Comparison of ENCODE assay signal across 9 mouse cellular contexts in the genomic region with DNA sequence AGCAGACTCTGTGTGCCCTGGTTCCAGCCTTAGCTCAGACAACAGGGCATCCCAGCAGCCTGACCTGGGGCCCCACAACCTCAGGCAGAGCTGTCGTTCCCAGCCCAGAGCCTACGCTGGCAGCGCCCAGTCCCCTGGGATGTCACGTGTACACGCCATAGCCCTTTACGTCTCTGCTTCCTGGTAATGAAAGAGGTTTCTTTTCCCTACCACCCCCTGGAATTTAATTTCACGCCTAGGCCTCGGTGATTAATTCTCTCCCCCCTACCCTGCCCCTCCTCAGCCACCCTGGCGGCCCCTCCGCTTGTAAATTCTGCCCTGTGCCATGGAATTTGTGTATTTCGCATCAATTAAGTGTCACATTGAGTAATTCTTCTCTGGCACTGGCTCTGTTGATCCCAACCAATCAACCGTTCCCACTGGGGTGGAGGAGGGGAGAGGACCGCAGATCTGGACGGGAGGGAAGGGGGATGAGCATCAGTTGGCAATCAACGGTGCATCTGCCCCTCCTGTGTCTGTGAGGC.
DNase-seq lines count a peak whose midpoint lies in the region; ATAC-seq lines count a peak whose summit lies in the region.
"Had no signal": no experiment of that assay in that cellular context is flagged by ENCODE, and none has a peak within 500 bp of the region (broad histone marks: within the 10 kb centered on the region; RNA-seq: fewer than 3 reads in every experiment).

No protein-coding gene starts in this region.

- 20% methylated on average over 15 of the region's 15 CpGs for WGBS in kidney, embryonic 15.5 days
- WGBS in hindbrain, embryonic 14.5 days: 13% methylated on average over 15 of the region's 15 CpGs
- 66% methylated on average over 15 of the region's 15 CpGs for WGBS in heart, embryonic 12.5 days

- no peak overlapping the region for H3K4me3 ChIP-seq in kidney, embryonic 15.5 days (replicated peaks)
- H3K4me3 ChIP-seq in hindbrain, embryonic 14.5 days (replicated peaks; ENCODE audit: low read length): no peak overlapping the region
- no peak overlapping the region for H3K4me3 ChIP-seq in heart, embryonic 12.5 days

- peak; percentile 69; the same call in 1 of the 2 replicates for ATAC-seq in kidney, embryonic 15.5 days (replicated peaks; ENCODE audit: low FRiP score)
- peak; percentile 67 for ATAC-seq in hindbrain, embryonic 14.5 days (ENCODE audit: low FRiP score)
- ATAC-seq in heart, embryonic 12.5 days (ENCODE audit: insufficient number of reproducible peaks, low FRiP score): no peak

- H3K27me3 ChIP-seq in kidney, embryonic 15.5 days: 0 out of 2 replicates have a peak, but pooled peaks cover 2% of the 10 kb centered on the region
- H3K27me3 ChIP-seq in hindbrain, embryonic 14.5 days (ENCODE audit: control insufficient read depth, insufficient read depth, low read length): no peaks in the 10 kb centered on the region
- H3K27me3 ChIP-seq in heart, embryonic 12.5 days (replicated peaks): peaks cover 48% of the 10 kb centered on the region

- no peaks in the 10 kb centered on the region for H3K9me3 ChIP-seq in kidney, embryonic 15.5 days (replicated peaks)
- H3K9me3 ChIP-seq in hindbrain, embryonic 14.5 days (ENCODE audit: control insufficient read depth, low read length): no peaks in the 10 kb centered on the region
- H3K9me3 ChIP-seq in heart, embryonic 12.5 days (replicated peaks): no peaks in the 10 kb centered on the region

- H3K4me2 ChIP-seq in kidney, embryonic 15.5 days: peak overlapping the region; percentile 29
- peak overlapping the region; percentile 15 for H3K4me2 ChIP-seq in hindbrain, embryonic 14.5 days (replicated peaks)
- H3K4me2 ChIP-seq in heart, embryonic 12.5 days: no peak overlapping the region

- peaks cover 20% of the 10 kb centered on the region for H3K4me1 ChIP-seq in kidney, embryonic 15.5 days
- H3K4me1 ChIP-seq in hindbrain, embryonic 14.5 days (replicated peaks; ENCODE audit: control insufficient read depth, insufficient read depth, low read length): peaks cover 45% of the 10 kb centered on the region
- no peaks in the 10 kb centered on the region for H3K4me1 ChIP-seq in heart, embryonic 12.5 days (replicated peaks)

- DNase-seq in kidney, adult 11 months: no peak
- DNase-seq in embryo, embryonic 9.5 days (ENCODE audit: extremely low spot score): peak; percentile 22
- DNase-seq in hindbrain, embryonic 14.5 days (ENCODE audit: low spot score): peak; percentile 70
- peak; percentile 32 for DNase-seq in neural tube, embryonic 10.5 days (ENCODE audit: extremely low spot score, low spot score)
- no peak for DNase-seq in thymus, postnatal 14 days
- no peak for DNase-seq in spleen, postnatal 10 days (ENCODE audit: low spot score in 2 of 2)
- DNase-seq: right cerebral cortex, postnatal 4 days had no signal

- no peak overlapping the region for H3K9ac ChIP-seq in kidney, embryonic 15.5 days
- peak overlapping the region; percentile 34; the same call in 1 of the 2 replicates for H3K9ac ChIP-seq in hindbrain, embryonic 14.5 days
- H3K9ac ChIP-seq in heart, embryonic 12.5 days: no peak overlapping the region

- H3K36me3 ChIP-seq in kidney, embryonic 15.5 days: no peaks in the 10 kb centered on the region
- no peaks in the 10 kb centered on the region for H3K36me3 ChIP-seq in hindbrain, embryonic 14.5 days (replicated peaks; ENCODE audit: control insufficient read depth, insufficient read depth)
- H3K36me3 ChIP-seq in heart, embryonic 12.5 days: no peaks in the 10 kb centered on the region

- H3K27ac ChIP-seq in kidney, embryonic 15.5 days: 0 out of 2 replicates have a peak overlapping the region, but pooled peaks have one; percentile 49
- peak overlapping the region; percentile 90 for H3K27ac ChIP-seq in hindbrain, embryonic 14.5 days
- H3K27ac ChIP-seq in heart, embryonic 12.5 days (ENCODE audit: poor library complexity, severe bottlenecking): no peak overlapping the region

Comparison
In these comparisons a context has a peak if more than half of its experiments do, and no peak if none do; other contexts are left out.
1. DNase-seq: peak in embryo, embryonic 9.5 days (single experiment), hindbrain, embryonic 14.5 days (single experiment) and neural tube, embryonic 10.5 days (single experiment); none in kidney, adult 11 months (single experiment), thymus, postnatal 14 days (single experiment) and spleen, postnatal 10 days (0 of 2).